Mouse (Mus musculus): ENCODE measurements around the gene Calcrl. TPM values are rescaled to one million over a fixed set of nuclear protein-coding genes. Genes with fewer than 3 reads are reported as not detected.

Calcrl gene
- polyA plus RNA-seq, 1 experiment from 2014 or later = 14.2 TPM

- Histone ChIP-seq H3K27ac (ENCODE audit: low read depth, low read length) (no peak overlapping the region), H3K9me3 (ENCODE audit: control insufficient read depth) (no peaks in the 10 kb centered on the region), H3K9ac (ENCODE audit: low read depth, low read length) (no peak overlapping the region), H3K27me3 (replicated peaks; ENCODE audit: control insufficient read depth, insufficient read depth, low read length) (no peaks in the 10 kb centered on the region), H3K4me2 (replicated peaks; ENCODE audit: low read depth) (no peak overlapping the region), H3K4me1 (replicated peaks; ENCODE audit: control insufficient read depth, insufficient read depth, low read length) (no peaks in the 10 kb centered on the region), H3K36me3 (ENCODE audit: control insufficient read depth, insufficient read depth) (no peaks in the 10 kb centered on the region), H3K4me3 (ENCODE audit: low read depth, low read length) (no peak overlapping the region)
- ATAC-seq = peak; percentile 74
- TF ChIP-seq CTCF (IDR thresholded peaks at IDR 0.05; ENCODE audit: low read depth) = no peak
- WGBS = 72% methylated on average over 4 of the region's 4 CpGs
Measured at GRCm38 (mm10) chr2:84316185-84316805, 108.9 kb downstream of the Calcrl start.

DNA sequence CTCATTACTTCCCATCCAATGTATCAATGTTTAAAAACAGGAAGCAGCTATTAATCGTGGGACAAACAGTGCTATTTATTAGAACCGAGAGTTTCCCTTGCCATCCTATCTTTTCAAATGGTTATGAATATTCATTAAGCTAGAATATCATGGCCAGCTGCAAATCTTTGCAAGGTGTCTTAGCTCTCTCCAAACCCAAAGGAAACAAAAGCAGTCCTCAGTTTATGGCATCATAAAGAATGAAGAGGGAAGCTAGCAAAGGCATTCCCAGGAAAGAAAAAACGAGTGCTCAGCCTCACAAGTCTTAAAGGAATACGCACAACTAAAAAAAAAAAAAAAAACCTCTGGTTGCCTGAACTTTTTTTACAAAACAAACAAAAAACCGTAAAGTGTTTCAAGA lies 128.7 kb downstream of the Calcrl start:
- WGBS = 21% methylated on average over 5 of the region's 5 CpGs

GRCm38 (mm10) chr2:84295068-84295467 lies 130.1 kb downstream of the Calcrl start:
- H3K9me3 ChIP-seq (ENCODE audit: control insufficient read depth) = no peaks in the 10 kb centered on the region
- H3K4me3 ChIP-seq (ENCODE audit: low read depth, low read length) = no peak overlapping the region
- H3K9ac ChIP-seq (ENCODE audit: low read depth, low read length) = no peak overlapping the region
- H3K4me2 ChIP-seq (replicated peaks; ENCODE audit: low read depth) = no peak overlapping the region
- H3K27me3 ChIP-seq (replicated peaks; ENCODE audit: control insufficient read depth, insufficient read depth, low read length) = no peaks in the 10 kb centered on the region
- no peaks in the 10 kb centered on the region for H3K4me1 ChIP-seq (replicated peaks; ENCODE audit: control insufficient read depth, insufficient read depth, low read length)
- 53% methylated on average over 2 of the region's 2 CpGs for WGBS
- no peak for ATAC-seq
- no peak overlapping the region for H3K27ac ChIP-seq (ENCODE audit: low read depth, low read length)
- no peaks in the 10 kb centered on the region for H3K36me3 ChIP-seq (ENCODE audit: control insufficient read depth, insufficient read depth)
- no peak for TF ChIP-seq CTCF (IDR thresholded peaks at IDR 0.05; ENCODE audit: low read depth)

More for the DNA sequence above, 128.7 kb downstream of the Calcrl start:
- ATAC-seq = no peak
- Histone ChIP-seq H3K36me3 (ENCODE audit: control insufficient read depth, insufficient read depth) (no peaks in the 10 kb centered on the region), H3K27ac (ENCODE audit: low read depth, low read length) (no peak overlapping the region), H3K27me3 (replicated peaks; ENCODE audit: control insufficient read depth, insufficient read depth, low read length) (no peaks in the 10 kb centered on the region), H3K4me3 (ENCODE audit: low read depth, low read length) (no peak overlapping the region), H3K9ac (ENCODE audit: low read depth, low read length) (no peak overlapping the region), H3K4me1 (replicated peaks; ENCODE audit: control insufficient read depth, insufficient read depth, low read length) (no peaks in the 10 kb centered on the region), H3K9me3 (ENCODE audit: control insufficient read depth) (no peaks in the 10 kb centered on the region), H3K4me2 (replicated peaks; ENCODE audit: low read depth) (peak overlapping the region; percentile 7; the same call in 1 of the 2 replicates)
- TF ChIP-seq CTCF (IDR thresholded peaks at IDR 0.05; ENCODE audit: low read depth) = no peak

- Histone ChIP-seq H3K27ac (ENCODE audit: low read depth, low read length) (no peak overlapping the region), H3K4me3 (ENCODE audit: low read depth, low read length) (no peak overlapping the region), H3K9me3 (ENCODE audit: control insufficient read depth) (no peaks in the 10 kb centered on the region), H3K36me3 (ENCODE audit: control insufficient read depth, insufficient read depth) (no peaks in the 10 kb centered on the region), H3K4me1 (replicated peaks; ENCODE audit: control insufficient read depth, insufficient read depth, low read length) (no peaks in the 10 kb centered on the region), H3K9ac (ENCODE audit: low read depth, low read length) (no peak overlapping the region), H3K27me3 (replicated peaks; ENCODE audit: control insufficient read depth, insufficient read depth, low read length) (no peaks in the 10 kb centered on the region), H3K4me2 (replicated peaks; ENCODE audit: low read depth) (no peak overlapping the region)
- 46% methylated on average over 2 of the region's 2 CpGs for WGBS
- no peak for TF ChIP-seq CTCF (IDR thresholded peaks at IDR 0.05; ENCODE audit: low read depth)
- no peak for ATAC-seq
Measured at GRCm38 (mm10) chr2:84294611-84295010, 130.6 kb downstream of the Calcrl start.

- Histone ChIP-seq H3K36me3 (ENCODE audit: control insufficient read depth, insufficient read depth) (no peaks in the 10 kb centered on the region), H3K27me3 (replicated peaks; ENCODE audit: control insufficient read depth, insufficient read depth, low read length) (no peaks in the 10 kb centered on the region), H3K27ac (ENCODE audit: low read depth, low read length) (no peak overlapping the region), H3K9ac (ENCODE audit: low read depth, low read length) (no peak overlapping the region), H3K9me3 (ENCODE audit: control insufficient read depth) (no peaks in the 10 kb centered on the region), H3K4me1 (replicated peaks; ENCODE audit: control insufficient read depth, insufficient read depth, low read length) (no peaks in the 10 kb centered on the region), H3K4me3 (ENCODE audit: low read depth, low read length) (no peak overlapping the region), H3K4me2 (replicated peaks; ENCODE audit: low read depth) (no peak overlapping the region)
- 93% methylated on average over 4 of the region's 4 CpGs for WGBS
- no peak for ATAC-seq
- TF ChIP-seq CTCF (IDR thresholded peaks at IDR 0.05; ENCODE audit: low read depth) = peak; percentile 66
Measured at GRCm38 (mm10) chr2:84292351-84293000, 132.7 kb downstream of the Calcrl start.

DNA sequence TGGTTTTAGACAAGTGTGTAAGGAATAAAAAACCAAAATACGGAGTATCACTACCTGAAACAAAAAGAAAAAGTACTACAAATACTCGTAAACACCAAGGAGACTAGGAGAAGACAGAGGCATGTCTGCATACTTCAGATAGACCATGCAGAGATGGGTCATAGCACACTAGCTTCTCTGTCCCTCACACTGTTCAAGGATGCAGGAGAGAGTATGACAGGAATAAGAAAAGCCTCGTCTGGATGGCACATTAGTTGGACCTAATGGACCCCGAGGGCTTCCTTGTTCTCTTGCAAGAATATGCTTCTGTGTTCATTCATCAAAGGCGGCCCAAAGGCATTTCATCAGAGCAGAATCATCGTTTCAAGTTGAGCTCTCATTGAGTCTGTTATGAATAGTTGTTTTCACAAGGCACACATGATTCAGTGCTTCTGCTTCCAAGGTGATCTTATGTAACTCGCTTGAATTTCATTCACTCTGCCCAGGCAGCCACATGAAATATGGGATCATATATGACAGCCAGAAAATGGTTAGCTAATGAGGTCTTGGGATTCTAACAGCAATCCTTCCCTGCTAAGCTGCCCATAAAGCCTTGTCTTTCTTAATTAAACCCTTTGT lies 136.2 kb downstream of the Calcrl start:
- no peak for TF ChIP-seq CTCF (IDR thresholded peaks at IDR 0.05; ENCODE audit: low read depth)
- no peak for ATAC-seq
- no peaks in the 10 kb centered on the region for H3K27me3 ChIP-seq (replicated peaks; ENCODE audit: control insufficient read depth, insufficient read depth, low read length)
- H3K9ac ChIP-seq (ENCODE audit: low read depth, low read length) = no peak overlapping the region
- H3K27ac ChIP-seq (ENCODE audit: low read depth, low read length) = no peak overlapping the region
- no peak overlapping the region for H3K4me2 ChIP-seq (replicated peaks; ENCODE audit: low read depth)
- H3K4me3 ChIP-seq (ENCODE audit: low read depth, low read length) = no peak overlapping the region
- H3K36me3 ChIP-seq (ENCODE audit: control insufficient read depth, insufficient read depth) = no peaks in the 10 kb centered on the region
- WGBS = 74% methylated on average over 7 of the region's 7 CpGs
- H3K4me1 ChIP-seq (replicated peaks; ENCODE audit: control insufficient read depth, insufficient read depth, low read length) = no peaks in the 10 kb centered on the region
- no peaks in the 10 kb centered on the region for H3K9me3 ChIP-seq (ENCODE audit: control insufficient read depth)

Other genes with a start within 250 kb of the Calcrl start
- gene Tfpi, start 51.4 kb upstream of the Calcrl start, polyA plus RNA-seq (2015; fragmentation: Nextera tagmentation; extraction: Ambion mirVana) = 31.3 and 33.4 TPM in 2 replicates
- 45.4 and 46.1 TPM in 2 replicates for gene Ctnnd1, start 225.4 kb upstream of the Calcrl start, polyA plus RNA-seq (2015; fragmentation: Nextera tagmentation; extraction: Ambion mirVana)
- 0.07 TPM in 1 of 2 replicates, not detected in the other for gene Btbd18, start 233.7 kb upstream of the Calcrl start, polyA plus RNA-seq (2015; fragmentation: Nextera tagmentation; extraction: Ambion mirVana)
- gene Selenoh, start 245.4 kb upstream of the Calcrl start, polyA plus RNA-seq (2015; fragmentation: Nextera tagmentation; extraction: Ambion mirVana) = 83.4 and 90.7 TPM in 2 replicates

All from intestine, postnatal 0 days (tissue).